In genomic region chr14:85012384-85012783, GRCm38 (mm10) we compare ENCODE assay signal across 20 mouse cellular contexts.
"Had no signal": no experiment of that assay in that cellular context is flagged by ENCODE, and none has a peak within 500 bp of the region (broad histone marks: within the 10 kb centered on the region; RNA-seq: fewer than 3 reads in every experiment).

No protein-coding gene starts in this region.

- ATAC-seq: lung, postnatal 0 days; midbrain, embryonic 13.5 days; midbrain, embryonic 15.5 days had no signal

- H3K36me3 ChIP-seq: lung, embryonic 15.5 days; midbrain, embryonic 13.5 days; midbrain, embryonic 15.5 days; neural tube, embryonic 13.5 days; neural tube, embryonic 15.5 days had no signal

- H3K4me1 ChIP-seq: lung, embryonic 15.5 days; megakaryocyte, embryonic 14.5 days; midbrain, embryonic 13.5 days; midbrain, embryonic 15.5 days; neural tube, embryonic 13.5 days; neural tube, embryonic 15.5 days had no signal

- H3K4me3 ChIP-seq: lung, embryonic 15.5 days; megakaryocyte, embryonic 14.5 days; midbrain, embryonic 13.5 days; midbrain, embryonic 15.5 days; neural tube, embryonic 13.5 days; neural tube, embryonic 15.5 days had no signal

- H3K4me2 ChIP-seq: lung, embryonic 15.5 days; midbrain, embryonic 11.5 days; midbrain, embryonic 13.5 days; midbrain, embryonic 15.5 days; neural tube, embryonic 13.5 days; neural tube, embryonic 15.5 days had no signal

- H3K9ac ChIP-seq: lung, embryonic 15.5 days; midbrain, embryonic 13.5 days; midbrain, embryonic 15.5 days; neural tube, embryonic 13.5 days; neural tube, embryonic 15.5 days had no signal

- H3K27ac ChIP-seq: lung, embryonic 15.5 days; macrophage; midbrain, embryonic 13.5 days; midbrain, embryonic 15.5 days; neural tube, embryonic 13.5 days; neural tube, embryonic 15.5 days had no signal

- H3K9me3 ChIP-seq: lung, embryonic 15.5 days; megakaryocyte, embryonic 14.5 days; midbrain, embryonic 13.5 days; midbrain, embryonic 15.5 days; neural tube, embryonic 13.5 days; neural tube, embryonic 15.5 days had no signal

- H3K27me3 ChIP-seq: lung, embryonic 15.5 days; megakaryocyte, embryonic 14.5 days; midbrain, embryonic 13.5 days; midbrain, embryonic 15.5 days; neural tube, embryonic 13.5 days; neural tube, embryonic 15.5 days had no signal

- DNase-seq: lung, adult 2 months; lung, postnatal 14 days; lung, postnatal 36 days; retina, postnatal 1 day; right cerebral cortex, adult 18-20 months; right cerebral cortex, postnatal 25 days; right cerebral cortex, postnatal 4 days; spleen, adult 18-20 months; thymus, adult 18-20 months; thymus, postnatal 14 days; thymus, postnatal 36 days had no signal
